Mouse (Mus musculus) spleen, adult 18-20 months (tissue): ENCODE data around the gene A730046J19Rik.

Source experiments
- DNase-seq, 2 experiments: peaks; one replicate each; pipeline ENCODE4 v3.0.0; 2022; ENCODE audit warnings: mixed read lengths in 2 of 2

Gene A730046J19Rik

DNA sequence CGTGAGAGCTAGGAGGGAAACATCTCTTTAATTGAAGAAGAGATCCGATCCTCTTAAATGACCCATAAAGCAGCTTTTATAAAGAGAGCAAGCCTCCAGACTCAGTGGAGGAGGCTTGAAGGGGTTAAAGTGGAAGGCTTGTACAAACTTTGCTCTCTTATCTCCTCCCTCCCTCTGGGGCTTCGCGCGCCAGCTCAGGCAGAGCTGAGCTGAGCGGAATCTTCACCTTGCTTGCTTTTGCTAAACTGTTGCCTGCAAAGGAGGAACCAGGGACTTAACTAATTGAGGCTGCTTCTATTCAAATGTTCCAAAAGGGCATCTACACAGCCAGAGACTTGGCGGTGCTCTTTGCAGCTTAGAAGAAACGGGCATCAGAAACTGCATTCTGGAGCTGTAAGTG, at the start of gene A730046J19Rik:
TSS of gene A730046J19Rik (plus strand) at position 173 of the 400 bp plus-strand sequence.
- no peak for DNase-seq

DNA sequence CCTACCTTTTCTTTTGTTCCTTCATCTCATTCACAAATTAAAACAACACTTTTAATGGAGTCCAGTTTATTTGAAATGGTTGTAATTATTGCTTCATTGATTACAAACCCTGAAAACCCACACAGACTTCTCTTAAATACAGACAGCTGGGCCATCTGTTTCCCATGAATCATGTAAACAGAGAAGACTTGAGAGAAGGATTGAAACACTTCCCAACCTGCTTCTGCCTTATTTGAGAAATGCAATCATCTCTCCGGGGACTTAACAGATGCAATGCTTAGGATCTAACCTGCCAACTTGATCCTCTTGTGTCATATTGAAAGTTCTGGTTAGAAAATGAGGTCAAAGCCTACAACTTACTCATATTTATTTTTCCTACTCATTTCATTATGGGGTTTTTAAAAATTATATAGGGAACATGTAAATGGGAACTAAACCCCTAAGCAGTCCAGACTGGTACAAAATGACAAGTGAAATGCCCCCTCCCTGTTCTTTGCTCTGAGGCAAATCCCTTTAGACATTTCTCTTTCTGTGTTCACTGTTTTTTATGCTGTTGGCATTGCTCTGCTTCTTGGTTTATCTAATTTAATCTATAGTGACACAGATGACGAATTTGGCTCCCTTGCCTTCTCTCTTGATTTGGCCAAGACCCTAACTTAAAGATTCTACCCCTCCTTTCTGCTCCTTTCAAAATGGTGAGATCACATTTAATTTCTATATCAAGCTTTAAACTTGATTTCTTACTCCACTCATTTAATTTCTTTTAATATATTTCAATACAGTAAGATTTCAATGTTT, 48.7 kb upstream of the A730046J19Rik start:
- DNase-seq, result no peak

DNA sequence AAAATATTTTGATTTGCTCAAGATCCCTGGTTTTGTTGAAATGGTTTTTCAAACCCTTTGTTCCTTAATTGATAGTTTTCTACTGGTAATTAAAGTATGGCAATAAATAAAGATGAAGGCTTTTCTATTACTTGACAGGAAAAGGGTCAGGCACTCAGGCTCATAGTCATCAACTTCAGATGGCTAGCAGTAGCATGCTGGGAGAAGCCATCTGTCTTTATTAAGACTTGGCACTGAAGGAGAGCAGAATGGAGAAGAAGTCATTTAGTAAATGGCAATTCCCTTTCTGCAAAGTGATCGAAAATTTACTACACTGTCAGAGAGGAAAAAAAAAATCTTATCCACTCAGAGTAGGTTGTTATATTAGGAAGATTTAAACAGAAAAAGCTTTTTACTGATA, 17.2 kb upstream of the A730046J19Rik start:
- DNase-seq, result no peak

DNA sequence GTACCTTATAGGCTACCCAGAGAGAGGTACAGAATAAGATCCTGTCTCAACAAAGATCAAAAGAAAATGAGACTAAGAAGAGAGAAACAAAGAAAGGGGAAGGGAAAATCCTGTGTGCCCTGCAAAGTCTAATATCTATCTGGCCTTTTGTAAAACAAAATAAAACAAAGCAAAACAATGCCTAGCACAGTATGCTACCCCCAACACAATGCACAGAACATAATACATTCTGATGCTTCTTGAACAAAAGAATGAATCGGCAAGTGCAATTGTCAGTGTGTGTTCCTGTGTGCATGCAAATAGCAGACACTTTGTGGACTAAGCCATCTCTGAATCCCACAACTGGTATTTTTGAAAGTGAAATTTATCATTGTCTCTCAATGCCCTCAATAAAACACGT, 3.5 kb upstream of the A730046J19Rik start:
- no peak for DNase-seq

DNA sequence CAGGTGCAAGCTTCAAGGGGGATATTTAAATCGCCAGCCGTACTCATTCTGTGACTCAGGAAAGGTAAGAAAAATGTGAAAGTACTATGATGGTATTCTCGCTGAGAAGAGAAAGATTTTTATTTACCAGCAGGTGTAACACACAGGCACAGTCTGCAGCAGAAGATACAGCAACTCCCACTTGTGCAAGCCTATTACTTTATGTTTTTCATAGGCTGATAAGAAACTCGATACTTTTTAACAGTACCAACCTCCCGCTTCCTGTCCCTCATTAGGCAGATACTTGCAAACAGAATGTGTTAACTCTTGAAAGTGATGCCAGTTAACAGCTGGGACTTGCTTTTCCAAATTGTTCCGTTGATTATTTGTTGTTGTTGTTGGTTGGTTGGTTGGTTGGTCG, 616 bp downstream of the A730046J19Rik start:
- no peak for DNase-seq

DNA sequence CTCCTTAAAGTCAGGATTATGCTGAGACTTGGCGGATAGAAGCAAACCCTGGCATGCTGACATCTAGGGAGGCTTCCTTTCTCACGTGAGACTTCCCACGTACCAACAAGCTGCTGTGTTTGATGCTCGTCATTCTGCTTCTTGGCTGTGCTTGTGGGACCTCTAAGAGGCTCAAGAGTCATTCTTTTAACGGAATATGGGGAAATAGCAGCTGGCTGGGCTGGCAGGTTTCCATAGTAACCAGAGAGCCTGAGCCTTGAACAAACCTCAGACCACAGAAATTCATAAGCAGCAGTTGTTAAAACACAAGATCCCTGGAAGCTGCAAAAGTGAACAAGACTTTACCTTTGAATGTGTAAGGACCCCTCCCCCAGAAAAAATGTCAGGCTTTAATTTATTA, 9.4 kb downstream of the A730046J19Rik start:
- no peak for DNase-seq
